Mouse (Mus musculus): Measurements from ENCODE around the gene Zfp773. TPM values are rescaled to one million over a fixed set of nuclear protein-coding genes. Genes with fewer than 3 reads are reported as not detected.
"Not testable (repeated sequence)": the region's sequence is repeated elsewhere in the genome, so short reads cannot be mapped to it uniquely, and the experiment has no call there.

The Zfp773 gene
- 1 to 10 TPM; 1.6 to 2.8 TPM for total RNA-seq (2021)

DNA sequence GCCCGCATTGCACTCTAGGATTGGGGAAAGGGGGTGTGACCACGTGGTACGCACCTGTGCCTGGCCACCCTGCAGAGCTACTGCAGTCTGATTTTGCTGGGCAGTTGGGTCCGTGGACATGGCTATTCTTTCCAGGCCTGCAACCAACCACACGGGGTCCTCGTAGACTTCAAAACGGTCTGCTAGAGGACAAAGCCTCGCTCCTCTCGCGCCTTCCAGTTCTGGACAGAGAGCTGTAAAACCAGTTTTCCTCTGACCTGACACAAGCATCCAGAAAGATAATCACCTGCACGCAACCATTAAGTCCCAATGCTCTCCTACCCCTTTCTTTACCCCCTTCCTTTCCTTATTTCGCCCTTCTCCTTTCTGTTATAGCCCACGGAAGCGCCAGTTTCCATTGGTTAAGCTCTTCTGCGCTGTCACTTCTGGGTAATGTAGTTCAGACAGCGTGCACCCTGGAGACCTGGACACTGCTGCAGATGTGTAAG is at the start of gene Zfp773:
Gene Zfp773 (minus strand): TSS at position 377 of the 488 bp plus-strand sequence.
- intact Hi-C loops (cut with DNase I) = loop anchor here (5.0 to 10.0 kb wide), 2 partner anchors 36 to 158 kb away; partner anchors contain the start of gene Zfp418
- DNase-seq (ENCODE audit: low spot score in 2 of 2) = peak; percentile 55 to 63

DNA sequence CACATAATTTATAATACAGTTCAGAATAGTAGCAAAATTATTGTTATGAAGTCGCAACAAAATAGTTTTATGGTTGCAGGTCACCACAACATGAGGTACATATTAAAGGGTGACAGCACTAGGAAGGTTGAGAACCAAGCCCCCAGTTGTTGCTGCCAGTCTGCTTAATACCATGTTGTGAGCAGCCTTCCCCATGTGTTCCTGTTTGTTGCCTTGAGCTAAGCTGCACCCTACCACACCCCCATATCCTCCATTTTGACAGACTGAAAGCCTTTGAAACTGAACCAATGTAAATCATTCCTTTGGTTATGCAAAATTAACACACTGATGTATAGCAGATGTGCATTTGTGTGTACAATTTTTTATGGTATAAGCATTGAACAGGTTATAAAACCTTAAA is 49.3 kb upstream of the Zfp773 start:
- no peak for DNase-seq (ENCODE audit: low spot score in 2 of 2)
- intact Hi-C loops (cut with DNase I) = no loop called here

DNA sequence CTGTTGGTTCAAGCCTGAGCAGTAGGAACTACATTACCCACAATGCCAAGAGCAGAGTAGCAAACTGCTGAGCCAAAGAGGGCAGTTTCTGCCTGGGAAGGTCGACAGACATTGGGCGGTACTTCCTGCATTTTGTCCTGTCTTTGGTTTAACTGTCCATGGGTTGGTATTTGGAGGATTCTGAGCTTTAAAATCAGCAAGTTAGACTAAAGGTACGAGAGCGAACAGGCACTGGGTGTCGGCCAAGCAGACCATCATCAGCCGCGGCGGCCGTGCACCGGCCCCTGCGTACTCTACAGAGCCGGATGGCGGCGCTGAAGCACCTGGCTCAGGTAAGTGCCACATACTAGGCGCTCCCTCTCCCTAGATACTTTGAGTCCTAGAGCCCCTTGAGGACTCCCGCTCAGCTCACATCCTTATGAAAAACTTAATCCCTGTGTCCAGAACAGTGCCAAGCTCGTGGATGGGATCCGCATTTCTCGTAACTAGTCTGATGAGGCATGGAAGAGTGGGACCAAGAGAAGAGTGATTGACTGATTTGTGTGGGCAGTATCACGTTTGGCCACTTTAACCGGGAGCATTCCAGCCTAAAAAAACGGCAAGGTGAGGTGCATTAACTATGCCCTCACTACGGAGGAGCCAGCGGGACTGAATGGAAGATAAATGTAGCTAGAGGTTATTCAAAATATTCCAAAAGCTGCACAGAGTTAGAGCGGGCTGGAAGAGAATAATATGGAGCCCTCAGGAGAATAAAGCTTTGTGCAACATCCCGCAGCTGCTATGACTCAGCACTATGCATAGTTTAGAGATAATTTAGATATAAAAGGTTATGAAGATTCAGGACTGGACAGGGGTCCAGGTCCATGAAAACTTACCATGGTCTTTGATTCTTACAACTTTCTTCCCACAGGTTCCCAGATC is 34.9 kb upstream of the Zfp773 start, which contains the start of gene Zfp418:
Gene Zfp418 (plus strand): TSS at position 104 of the 921 bp plus-strand sequence.
- intact Hi-C loops (cut with DNase I) = loop anchor here (5.0 kb wide), 1 partner anchor 34 kb away; the partner anchor contains the start of gene Zfp773
- peak; percentile 65 to 69 for DNase-seq (ENCODE audit: low spot score in 2 of 2)

DNA sequence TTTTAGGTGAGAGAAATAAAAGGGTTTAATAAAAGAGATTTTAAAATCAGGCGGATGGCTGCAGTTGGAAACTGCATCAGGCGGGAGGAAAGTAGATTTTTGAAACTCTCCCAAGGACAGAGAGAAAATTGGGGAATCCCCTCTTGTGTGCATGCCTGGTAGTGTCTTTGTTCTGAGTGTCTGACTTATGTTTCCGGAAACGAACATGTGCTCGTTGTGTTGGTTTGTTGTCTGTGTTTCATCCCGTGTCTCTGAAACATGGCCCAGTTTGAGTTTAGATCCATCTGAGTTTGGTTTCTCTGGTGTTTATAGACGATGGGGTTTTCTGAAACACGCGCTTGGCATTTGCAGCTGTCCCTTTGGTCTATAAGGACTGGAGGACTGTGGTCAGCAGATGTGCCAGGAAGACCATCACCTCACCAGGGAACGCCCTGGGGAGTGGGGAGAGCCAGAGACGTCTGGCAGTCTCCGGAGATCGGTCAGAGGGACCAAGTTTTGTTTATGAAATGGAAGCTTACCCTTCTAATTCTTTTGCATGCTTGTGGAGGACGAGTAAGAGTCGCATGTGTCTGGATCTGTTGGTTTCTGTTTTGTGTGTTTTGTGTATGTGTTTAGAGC is 9.5 kb upstream of the Zfp773 start:
- intact Hi-C loops (cut with DNase I) = no loop called here
- no peak for DNase-seq (ENCODE audit: low spot score in 2 of 2)

DNA sequence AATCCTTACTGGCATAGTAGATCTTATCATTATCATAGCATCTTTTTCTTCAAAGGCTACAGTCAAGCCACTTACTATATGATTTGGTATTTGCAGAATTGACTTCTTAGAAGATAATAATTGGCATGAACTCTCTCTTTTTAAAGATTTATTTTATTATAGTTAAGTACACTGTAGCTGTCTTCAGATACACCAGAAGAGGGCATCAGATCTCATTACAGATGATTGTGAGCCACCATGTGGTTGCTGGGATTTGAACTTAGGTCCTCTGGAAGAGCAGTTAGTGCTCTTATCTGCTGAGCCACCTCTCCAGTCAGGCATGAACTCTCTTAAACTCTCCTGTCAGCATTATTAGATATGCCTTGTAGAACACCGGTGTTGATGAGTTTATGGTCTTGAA is 7.7 kb upstream of the Zfp773 start:
- no peak for DNase-seq (ENCODE audit: low spot score in 2 of 2)
- intact Hi-C loops (cut with DNase I) = no loop called here

DNA sequence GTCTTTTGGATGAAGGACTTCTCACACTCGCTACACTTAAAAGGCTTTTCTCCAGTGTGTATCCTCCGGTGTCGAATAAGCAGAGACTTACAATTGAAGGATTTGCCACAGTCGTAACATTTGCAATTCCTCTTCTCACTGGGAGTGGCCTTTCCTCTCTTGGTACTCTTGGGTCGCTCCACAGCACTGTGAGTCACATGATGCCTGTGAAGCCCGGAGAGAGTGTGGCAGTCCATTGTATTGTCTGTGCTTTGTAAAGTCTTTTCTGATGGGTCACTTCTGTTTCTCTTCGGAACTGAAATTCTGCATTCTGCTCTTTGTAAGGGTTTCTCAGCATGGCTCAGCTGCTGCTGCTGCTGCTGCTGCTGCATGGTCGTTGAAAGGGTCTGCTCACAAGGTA is 3.8 kb downstream of the Zfp773 start:
- intact Hi-C loops (cut with DNase I) = loop anchor here (10.0 kb wide), 1 partner anchor 162 kb away; no protein-coding TSS in a partner anchor
- no peak for DNase-seq (ENCODE audit: low spot score in 2 of 2)

DNA sequence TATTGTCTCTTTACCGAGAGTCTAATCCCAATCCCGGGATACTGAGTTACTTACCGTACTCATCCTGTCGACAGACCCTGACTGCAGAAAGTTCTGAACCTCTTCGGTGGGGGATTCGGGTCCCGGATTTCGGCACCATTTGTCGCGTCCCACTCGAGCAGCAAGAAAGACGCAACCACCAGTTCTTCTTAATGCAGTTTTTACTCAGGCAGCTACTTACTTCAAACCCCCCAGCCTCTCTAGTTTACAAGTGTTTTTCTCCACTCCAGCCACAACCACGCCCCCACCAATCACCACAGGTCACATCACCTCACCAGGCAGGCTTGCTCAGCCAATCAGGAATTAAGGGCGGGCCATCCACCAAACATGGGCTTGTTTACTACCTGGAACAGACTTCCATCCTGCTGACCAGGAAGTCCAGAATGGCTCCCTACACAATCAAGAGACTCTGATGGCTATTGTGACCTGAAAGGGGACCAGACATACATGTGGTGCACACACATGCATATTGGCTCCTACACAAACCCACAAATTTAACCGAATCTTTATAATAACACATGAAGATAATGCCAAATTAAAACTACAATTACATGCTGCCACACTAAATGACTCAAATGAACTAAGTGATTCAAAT is 5.9 kb downstream of the Zfp773 start:
- intact Hi-C loops (cut with DNase I) = loop anchor here (10.0 kb wide), 1 partner anchor 164 kb away; no protein-coding TSS in a partner anchor
- DNase-seq (ENCODE audit: low spot score in 2 of 2) = not testable (repeated sequence)

DNA sequence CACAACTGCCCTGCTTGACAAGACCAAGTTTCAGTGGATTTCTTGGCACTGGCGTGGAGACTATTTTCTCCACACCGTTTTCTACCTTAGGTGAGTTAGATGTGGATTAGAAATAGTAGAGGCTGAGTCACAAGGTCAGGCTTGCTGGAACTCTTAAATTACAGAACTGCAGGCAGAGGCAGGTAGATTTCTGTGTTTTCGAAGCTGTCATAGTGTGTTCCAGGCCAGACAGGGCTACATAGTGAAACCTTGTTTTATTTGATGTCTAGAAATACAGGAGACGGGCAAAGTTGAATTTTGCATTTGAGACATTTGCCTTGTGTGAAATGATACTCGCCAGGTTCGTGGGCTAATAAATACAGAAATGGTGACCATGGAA is 15.0 kb downstream of the Zfp773 start:
- DNase-seq (ENCODE audit: low spot score in 2 of 2) = no peak
- intact Hi-C loops (cut with DNase I) = no loop called here

DNA sequence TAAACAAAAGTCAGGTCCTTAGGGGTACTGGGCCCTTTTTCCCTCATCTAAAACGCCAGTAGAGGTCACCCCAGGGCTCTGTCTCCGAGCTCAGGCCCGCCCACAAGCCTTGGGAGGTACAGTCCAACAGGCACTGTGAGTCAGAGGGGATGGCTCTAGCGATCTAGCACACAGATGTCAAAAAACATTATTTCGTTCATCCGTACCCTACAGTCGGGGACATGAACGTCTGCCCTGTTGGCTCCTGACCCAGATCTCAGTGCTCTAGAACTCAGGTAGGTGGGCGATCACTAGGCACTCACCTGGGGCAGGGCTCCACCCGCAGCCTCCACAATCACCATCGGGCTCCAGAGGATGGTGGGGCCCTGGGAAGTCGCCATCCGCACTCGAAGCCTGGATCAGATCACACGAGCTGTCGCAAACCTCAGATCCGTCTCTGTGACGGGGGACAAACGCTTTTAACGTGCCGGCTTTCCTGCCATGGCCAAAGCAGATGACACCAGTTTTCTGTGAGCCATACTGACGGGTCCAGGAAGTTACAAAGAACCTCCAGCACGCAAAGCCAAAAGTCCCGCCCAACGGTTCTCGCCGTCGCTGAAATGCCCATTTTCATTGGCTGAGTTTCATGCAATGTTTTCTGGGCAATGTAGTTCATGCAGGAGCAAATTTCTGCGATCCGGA is 15.5 kb downstream of the Zfp773 start, which contains the start of gene Zfp954:
Gene Zfp954 (minus strand): TSS at position 568 of the 681 bp plus-strand sequence.
- intact Hi-C loops (cut with DNase I) = no loop called here
- DNase-seq (ENCODE audit: low spot score in 2 of 2) = peak; percentile 84 to 88

DNA sequence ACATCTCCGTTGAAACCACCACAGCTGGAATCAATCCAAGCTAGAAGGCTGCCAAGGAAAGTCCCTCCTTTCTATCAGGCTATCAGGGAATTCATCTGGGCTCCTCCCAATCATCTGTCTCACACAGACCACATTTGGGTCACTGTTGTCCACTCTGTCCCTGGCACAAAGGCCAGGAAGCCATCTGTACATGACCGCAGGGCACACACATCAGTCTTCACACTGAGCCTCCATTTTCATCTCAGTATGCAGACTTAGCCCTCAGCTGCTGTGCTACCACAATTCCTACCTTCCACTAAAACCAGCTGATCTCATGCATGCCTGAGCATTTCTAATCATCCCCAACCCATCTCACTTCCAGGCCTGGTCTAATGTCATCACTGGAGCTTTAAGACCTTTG is 18.1 kb downstream of the Zfp773 start:
- intact Hi-C loops (cut with DNase I) = no loop called here
- no peak for DNase-seq (ENCODE audit: low spot score in 2 of 2)

DNA sequence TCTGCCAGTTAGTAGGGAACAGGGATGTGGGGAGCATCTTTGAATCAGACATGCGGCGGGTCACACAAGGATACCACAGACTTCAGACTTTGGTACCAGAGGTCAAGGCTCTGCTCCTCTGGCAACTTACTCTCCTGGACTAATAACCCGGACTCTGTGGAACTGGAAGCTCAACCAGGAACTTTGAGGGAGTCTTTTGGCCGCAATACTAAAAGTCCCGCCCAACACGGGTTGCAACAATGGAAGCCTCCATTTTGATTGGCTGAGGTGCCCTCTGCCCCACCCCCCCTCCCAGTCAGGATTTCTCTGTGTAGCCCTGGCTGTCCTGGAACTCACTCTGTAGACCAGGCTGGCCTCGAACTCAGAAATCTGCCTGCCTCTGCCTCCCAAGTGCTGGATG is 28.1 kb downstream of the Zfp773 start:
- no peak for DNase-seq (ENCODE audit: low spot score in 2 of 2)
- intact Hi-C loops (cut with DNase I) = no loop called here

Other genes starting within 250 kb of the Zfp773 start
- not detected for gene Aurkc, start 141.5 kb downstream of the Zfp773 start, total RNA-seq (2021)
- 10 to 100 TPM; 12.3 to 13.0 TPM for gene Zfp954, start 15.3 kb downstream of the Zfp773 start, total RNA-seq (2021)
- gene Zfp418, start 34.6 kb upstream of the Zfp773 start, total RNA-seq (2021) = 1 to 10 TPM; 5.9 to 6.8 TPM
- gene Zfp772, start 73.2 kb upstream of the Zfp773 start, total RNA-seq (2021) = 10 to 100 TPM in 1 of 2 experiments, 1 to 10 TPM in 1; 7.5 to 10.0 TPM
- 1 to 10 TPM; 1.4 to 3.5 TPM for gene Vmn2r29, start 110.6 kb upstream of the Zfp773 start, total RNA-seq (2021)
- gene Gm45844, start 141.5 kb upstream of the Zfp773 start, total RNA-seq (2021) = 10 to 100 TPM; 12.1 to 14.2 TPM
- gene Clcn4, start 164.1 kb upstream of the Zfp773 start, total RNA-seq (2021) = 100 to 1,000 TPM; 134 to 148 TPM
- gene Vmn2r30, start 200.9 kb upstream of the Zfp773 start, total RNA-seq (2021) = not detected
- not detected for gene Gm45783, start 237.8 kb upstream of the Zfp773 start, total RNA-seq (2021)